Mouse (Mus musculus) layer of hippocampus, adult 8-10 months (tissue): Measurements from ENCODE around the gene Gata1. TPM values are rescaled to one million over a fixed set of nuclear protein-coding genes. Genes with fewer than 3 reads are reported as not detected.
"Not testable (repeated sequence)": the region's sequence is repeated elsewhere in the genome, so short reads cannot be mapped to it uniquely, and the experiment has no call there.

Source experiments
- DNase-seq, 2 experiments: peaks; one replicate each; pipeline ENCODE4 v3.0.0; 2022; ENCODE audit warnings: low spot score in 2 of 2
- total RNA-seq, 4 experiments: library from RNA; stranded (reverse); gene quantifications; 2 replicates each; pipeline ENCODE4 v1.2.4; 2022

The Gata1 gene
- total RNA-seq, result not detected

DNA sequence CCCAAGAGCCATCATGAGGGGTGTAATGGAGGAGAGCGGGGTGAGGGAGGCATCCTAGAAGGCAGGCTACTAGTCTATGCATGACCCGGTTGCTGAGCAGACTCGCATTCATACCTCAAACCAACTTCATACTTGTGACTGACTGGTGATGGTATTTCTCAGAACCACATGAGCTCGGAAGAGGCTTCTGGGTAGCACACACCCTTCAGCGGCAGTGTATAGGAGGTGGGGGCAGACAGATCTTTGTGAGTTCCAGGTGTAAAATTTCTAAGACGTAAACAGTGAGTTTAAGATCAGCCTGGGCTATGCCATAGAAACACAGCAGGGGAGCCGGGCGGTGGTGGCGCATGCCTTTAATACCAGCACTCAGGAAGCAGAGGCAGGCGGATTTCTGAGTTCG is at the start of gene Gata1:
TSS of gene Gata1 (minus strand) at position 180 of the 400 bp plus-strand sequence.
- DNase-seq, result no peak

GRCm38 (mm10) chrX:8026811-8027210 is 48.9 kb upstream of the Gata1 start:
- no peak for DNase-seq

DNA sequence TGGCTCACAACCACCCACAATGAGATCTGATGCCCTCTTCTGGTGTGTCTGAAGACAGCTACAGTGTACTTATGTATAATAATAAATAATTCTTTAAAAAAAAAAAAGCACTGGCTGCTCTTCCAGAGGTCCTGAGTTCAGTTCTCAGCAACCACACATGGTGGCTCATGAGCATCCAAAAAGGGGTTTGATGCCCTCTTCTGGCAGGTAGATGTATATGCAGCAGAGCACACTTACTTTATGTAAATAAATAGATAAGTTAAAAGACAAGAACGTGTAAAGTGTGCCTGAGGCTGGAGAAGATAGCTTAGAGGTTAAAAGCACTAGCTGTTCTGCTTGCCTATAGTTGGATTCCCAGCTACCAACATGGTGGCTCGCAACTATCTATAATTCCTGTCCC is 46.9 kb upstream of the Gata1 start:
- no peak for DNase-seq

GRCm38 (mm10) chrX:8020111-8020778 is 42.4 kb upstream of the Gata1 start:
- DNase-seq, result no peak

GRCm38 (mm10) chrX:8018286-8018685 is 40.4 kb upstream of the Gata1 start, which contains the start of gene Glod5:
Gene Glod5 (minus strand): TSS chrX:8018492.
- DNase-seq, result no peak

GRCm38 (mm10) chrX:8017142-8017541 is 39.3 kb upstream of the Gata1 start:
- DNase-seq, result peak in 1 of 2 experiments; percentile 2

GRCm38 (mm10) chrX:8015675-8016074 is 37.8 kb upstream of the Gata1 start:
- DNase-seq, result not testable (repeated sequence)

DNA sequence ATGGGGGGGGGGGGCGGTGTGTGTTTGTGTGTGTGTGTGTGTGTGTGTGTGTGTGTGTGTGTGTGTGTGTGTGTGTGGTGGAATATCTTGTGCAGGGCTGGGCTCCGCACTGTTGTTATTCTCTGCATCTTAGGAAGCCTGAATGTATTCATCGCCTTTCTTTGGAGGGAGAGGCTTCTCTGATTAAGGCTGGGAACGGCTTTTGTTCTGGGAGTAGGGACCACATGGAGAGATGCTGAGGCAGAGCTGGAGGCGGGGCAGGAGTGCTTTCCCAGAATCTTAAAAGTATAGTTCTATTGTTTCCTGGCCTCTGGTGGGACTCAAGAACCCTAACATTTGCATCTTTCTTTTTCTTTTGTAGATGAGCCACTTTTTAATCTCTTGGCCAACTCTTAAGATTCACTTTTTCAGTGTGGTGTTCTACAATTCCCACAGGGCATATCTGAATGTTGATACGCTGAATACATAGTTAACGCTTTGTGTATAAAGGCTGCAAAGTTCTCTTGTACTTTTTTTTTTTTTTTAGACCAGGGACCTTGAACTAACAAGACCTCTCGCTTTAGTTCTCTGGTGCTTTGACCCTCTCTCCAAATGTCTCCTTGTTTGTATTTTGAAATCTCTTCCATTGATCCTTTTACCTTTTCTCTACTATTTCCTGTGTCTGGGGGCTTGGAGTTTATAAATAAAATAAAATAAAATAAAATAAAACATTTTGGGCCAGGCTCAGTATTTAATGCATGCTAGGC is 35.9 kb upstream of the Gata1 start:
- no peak for DNase-seq

DNA sequence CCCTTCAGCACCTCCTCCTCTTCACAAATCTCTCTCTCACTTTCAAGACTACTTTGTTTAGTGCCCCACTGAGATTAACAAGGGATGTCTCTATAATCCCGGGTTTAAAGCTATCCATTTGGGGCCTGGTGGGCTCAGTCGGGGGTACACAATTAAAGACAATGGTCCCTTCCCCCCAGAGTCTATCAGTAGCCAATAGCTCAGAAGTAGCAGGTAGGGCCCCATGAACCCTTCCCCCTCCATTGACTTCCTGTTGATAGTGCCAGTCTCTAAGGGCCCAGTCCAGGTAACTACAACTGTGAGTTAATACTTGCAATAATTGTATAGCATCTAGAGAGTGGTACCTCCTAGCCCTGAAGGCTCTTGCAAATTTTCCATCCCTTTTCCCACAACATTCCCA is 35.3 kb upstream of the Gata1 start:
- no peak for DNase-seq

DNA sequence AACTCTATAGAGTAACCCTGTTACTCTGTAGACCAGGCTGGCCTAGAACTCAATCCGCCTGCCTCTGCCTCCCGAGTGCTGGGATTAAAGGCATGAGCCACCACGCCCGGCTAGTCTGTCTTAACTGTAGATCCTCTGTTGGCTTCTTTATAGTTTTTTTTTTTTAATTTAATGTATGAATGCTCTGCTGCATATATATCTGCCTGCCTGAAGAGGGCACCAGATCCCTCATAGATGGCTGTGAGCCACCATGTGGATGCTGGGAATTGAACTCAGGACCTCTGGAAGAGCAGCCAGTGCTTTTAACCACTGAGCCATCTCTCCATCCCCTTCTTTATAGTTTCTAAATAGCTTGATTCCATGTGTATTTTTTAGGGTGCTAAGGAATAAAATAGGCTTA is 31.5 kb upstream of the Gata1 start:
- DNase-seq, result not testable (repeated sequence)

DNA sequence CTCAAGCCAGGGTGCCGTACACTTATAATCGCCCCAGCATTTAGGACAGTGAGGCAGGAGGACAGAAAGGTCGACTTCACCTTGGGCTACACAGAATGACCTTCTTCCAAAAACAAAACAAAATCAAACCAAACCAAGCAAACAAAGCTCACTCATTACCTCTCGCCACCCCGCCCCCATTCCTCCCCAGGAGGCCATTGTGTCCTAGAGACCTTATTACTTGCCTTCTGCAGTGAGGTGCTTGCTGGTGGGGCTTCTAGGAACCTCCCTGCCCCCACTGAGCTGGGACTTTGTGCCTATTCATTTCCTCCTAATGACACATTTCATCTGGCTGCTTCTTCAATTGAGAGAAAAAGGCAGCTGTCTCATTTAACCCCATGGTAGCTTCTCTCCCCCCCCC is 30.7 kb upstream of the Gata1 start:
- DNase-seq, result no peak

GRCm38 (mm10) chrX:8002971-8003370 is 25.1 kb upstream of the Gata1 start:
- no peak for DNase-seq

GRCm38 (mm10) chrX:8002001-8002400 is 24.1 kb upstream of the Gata1 start:
- DNase-seq, result no peak

GRCm38 (mm10) chrX:8000546-8001192 is 22.8 kb upstream of the Gata1 start:
- no peak for DNase-seq

DNA sequence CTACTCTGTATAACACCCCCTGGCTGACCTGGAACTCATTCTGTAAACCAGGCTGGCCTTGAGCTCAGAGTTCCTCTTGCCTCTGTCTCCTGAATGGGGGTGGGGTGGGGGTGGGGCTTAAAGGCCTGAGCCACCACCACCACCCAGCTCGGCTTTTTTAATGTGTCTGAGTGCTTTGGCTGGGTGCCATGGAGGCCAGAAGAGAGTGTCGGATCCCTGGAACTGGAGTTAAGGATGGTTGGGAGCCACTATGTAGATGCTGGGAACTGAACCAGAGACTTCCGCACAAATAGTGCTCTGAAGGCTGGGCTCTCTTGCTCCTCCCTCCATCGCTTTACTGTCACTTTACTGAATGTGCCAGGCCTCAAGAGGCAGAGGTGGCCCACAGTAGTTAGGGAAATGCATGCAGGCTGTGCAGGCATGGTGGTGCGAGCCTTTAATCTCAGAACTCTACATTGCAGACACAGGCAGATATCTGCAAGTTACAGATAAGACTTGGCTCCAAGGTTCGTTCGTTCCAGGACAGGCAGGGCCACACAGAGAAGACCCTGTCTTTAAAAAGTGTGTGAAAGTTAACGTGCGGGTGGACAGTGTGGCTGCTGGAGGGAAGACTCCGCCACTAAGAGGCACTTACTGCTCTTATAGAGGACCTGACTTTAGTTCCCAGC is 15.3 kb upstream of the Gata1 start:
- no peak for DNase-seq

- DNase-seq, result no peak
These were observed 14.7 kb upstream of the Gata1 start for GRCm38 (mm10) chrX:7992379-7993067.

- DNase-seq, result no peak
These were observed 3.5 kb upstream of the Gata1 start for GRCm38 (mm10) chrX:7981368-7981767.

DNA sequence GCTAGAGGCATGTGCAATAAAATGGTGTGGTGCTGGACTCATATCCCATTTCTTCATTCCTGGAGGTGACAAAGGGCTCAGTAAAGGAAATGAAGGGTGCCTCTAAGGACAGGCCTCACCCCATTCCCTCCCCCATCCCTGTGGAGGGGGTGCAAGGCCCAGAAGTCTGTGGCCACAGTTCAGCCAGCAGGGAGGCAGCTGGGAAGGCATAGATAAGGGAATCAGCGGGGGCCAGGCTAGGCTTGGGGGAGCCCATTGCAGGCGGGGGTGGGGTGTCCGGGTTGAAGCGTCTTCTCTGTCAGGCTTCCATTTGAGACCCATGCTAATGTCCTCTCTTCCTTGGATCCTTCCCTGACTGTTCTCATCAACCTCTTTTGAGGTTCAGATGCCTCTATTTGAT is 6.6 kb downstream of the Gata1 start:
- no peak for DNase-seq

GRCm38 (mm10) chrX:7968899-7969298 is 9.0 kb downstream of the Gata1 start:
- DNase-seq, result no peak

GRCm38 (mm10) chrX:7968226-7968625 is 9.6 kb downstream of the Gata1 start:
- no peak for DNase-seq

DNA sequence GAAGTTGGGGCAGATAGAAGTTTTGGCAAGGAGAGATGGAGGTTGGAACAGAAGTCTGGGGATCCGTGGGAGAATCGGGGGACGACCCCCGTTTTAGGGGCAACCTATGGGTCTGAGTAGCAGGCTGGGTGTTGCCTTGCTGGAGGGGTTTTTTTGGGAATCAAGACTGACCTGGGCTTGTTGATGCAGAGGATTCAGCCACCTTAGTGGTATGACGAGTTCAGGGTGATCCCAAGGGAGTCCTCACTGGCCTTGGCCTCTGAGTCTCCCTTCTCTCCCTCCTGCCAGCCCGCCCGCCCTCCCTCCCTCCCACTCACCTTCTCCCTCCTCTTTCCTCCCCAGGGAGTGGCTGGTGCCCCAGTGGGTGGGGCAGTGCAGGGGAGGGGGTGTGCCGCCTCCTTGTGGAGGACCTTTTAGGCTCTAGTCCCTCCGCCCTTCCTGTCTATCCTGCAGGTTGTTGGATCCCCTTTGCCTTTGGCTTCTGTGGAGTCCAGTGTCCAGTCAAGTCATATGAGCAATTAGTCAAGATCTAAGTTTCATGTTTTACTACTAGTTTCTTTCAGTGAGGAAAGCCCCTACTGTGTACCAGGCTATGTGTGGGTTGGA is 10.2 kb downstream of the Gata1 start:
- no peak for DNase-seq
